Mouse (Mus musculus) cerebellum, adult 2 months (tissue): ENCODE measurements around the gene Atpif1.

Experiments
- CTCF ChIP-seq: fragments of 200-500 bp; IDR thresholded peaks from 2 replicates; pipeline ENCODE4 v1.5.1; 2011; ENCODE audit warnings: low read depth, mild to moderate bottlenecking, control low read depth, low read length, moderate library complexity, borderline replicate concordance; ENCODE audit not compliant: insufficient read depth
- POLR2A ChIP-seq: fragments of 200-500 bp; IDR thresholded peaks from 2 replicates; pipeline ENCODE4 v1.6.1; 2011; ENCODE audit warnings: low read length, control low read depth, borderline replicate concordance; ENCODE audit not compliant: insufficient read depth

GRCm38 (mm10) chr4:132488976-132489375, 44.5 kb downstream of the Atpif1 start:
- TF ChIP-seq CTCF, result no peak
- no peak for TF ChIP-seq POLR2A
